Mouse (Mus musculus) E14TG2a.4 (cell line): Measurements from ENCODE around the gene Soga1.

Experiments
- H3K27me3 ChIP-seq: 2 replicates; pipeline ENCODE4 v1.6.1; 2014; ENCODE audit warnings: low read length, control low read depth; ENCODE audit not compliant: insufficient read depth
- H3K36me3 ChIP-seq: 2 replicates; pipeline ENCODE4 v1.6.1; 2014; ENCODE audit warnings: low read length, control low read depth; ENCODE audit not compliant: insufficient read depth
- H3K4me1 ChIP-seq: replicated peaks from 2 replicates; pipeline ENCODE4 v1.6.1; 2014; ENCODE audit warnings: low read depth, low read length, control low read depth
- H3K4me3 ChIP-seq: replicated peaks from 2 replicates; pipeline ENCODE4 v1.5.1; 2014; ENCODE audit warnings: mild to moderate bottlenecking, low read length
- H3K9me3 ChIP-seq: 2 replicates; pipeline ENCODE4 v1.6.1; 2014; ENCODE audit warnings: low read length, control low read depth
- CTCF ChIP-seq: conservative IDR thresholded peaks from 2 replicates; pipeline ENCODE4 v1.5.1; 2014; ENCODE audit warnings: low read length
- NANOG ChIP-seq: IDR thresholded peaks from 2 replicates; pipeline ENCODE4 v1.6.1; 2014; ENCODE audit warnings: borderline replicate concordance, low read length, mixed read lengths
- POU5F1 ChIP-seq: IDR thresholded peaks from 2 replicates; pipeline ENCODE4 v1.6.1; 2014; ENCODE audit warnings: low read length, borderline replicate concordance

Soga1 gene

DNA sequence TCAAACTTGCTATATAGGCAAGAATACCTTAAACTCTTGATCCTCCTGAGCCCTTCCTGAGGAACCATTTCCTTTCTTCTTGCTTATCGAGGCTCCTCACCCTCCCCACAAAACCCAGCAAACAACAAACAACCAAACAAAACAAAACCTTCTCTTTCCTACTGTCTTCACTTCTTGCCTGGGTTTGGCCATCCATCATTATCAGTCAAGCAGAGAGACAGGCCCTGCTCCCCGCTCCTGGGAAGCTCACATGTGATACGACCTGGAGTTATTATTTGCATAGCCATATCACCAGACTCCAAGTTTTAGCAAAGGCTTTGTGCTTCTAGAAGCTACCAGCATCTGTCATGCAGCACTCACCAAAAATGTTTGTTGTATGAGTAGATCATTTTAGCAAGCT lies 91.7 kb downstream of the Soga1 start:
- peaks cover 25% of the 10 kb centered on the region for H3K4me1 ChIP-seq
- no peaks in the 10 kb centered on the region for H3K36me3 ChIP-seq
- no peaks in the 10 kb centered on the region for H3K9me3 ChIP-seq
- H3K4me3 ChIP-seq, result no peak overlapping the region
- H3K27me3 ChIP-seq, result 0 out of 2 replicates have a peak, but pooled peaks cover 2% of the 10 kb centered on the region
- TF ChIP-seq POU5F1, result no peak
- no peak for TF ChIP-seq CTCF
- TF ChIP-seq NANOG, result no peak

DNA sequence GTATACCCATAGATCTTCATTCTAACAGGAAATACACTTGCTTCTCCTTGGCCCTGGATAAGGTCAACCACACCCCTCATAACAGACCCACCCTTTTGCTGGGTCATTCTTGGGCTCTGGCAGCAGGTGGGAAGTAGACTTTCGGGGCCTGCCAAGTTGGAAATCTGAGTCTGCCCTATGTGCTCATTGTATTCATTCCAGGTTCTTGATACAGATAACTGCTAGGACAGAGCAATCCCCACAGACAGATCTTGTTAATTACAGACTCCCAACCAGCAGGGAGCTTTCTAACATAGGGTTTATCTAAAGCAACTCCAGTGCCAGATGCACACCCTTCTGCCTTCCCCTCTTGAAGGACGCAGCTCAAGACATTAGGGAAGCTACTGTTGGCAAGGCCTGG lies 96.2 kb downstream of the Soga1 start:
- no peak for TF ChIP-seq CTCF
- TF ChIP-seq POU5F1, result no peak
- no peak for TF ChIP-seq NANOG
- Histone ChIP-seq H3K4me1 (peaks cover 21% of the 10 kb centered on the region), H3K4me3 (no peak overlapping the region; the same call in 1 of the 2 replicates), H3K36me3 (peaks cover 4% of the 10 kb centered on the region; the same call in 1 of the 2 replicates), H3K27me3 (no peaks in the 10 kb centered on the region), H3K9me3 (no peaks in the 10 kb centered on the region)

DNA sequence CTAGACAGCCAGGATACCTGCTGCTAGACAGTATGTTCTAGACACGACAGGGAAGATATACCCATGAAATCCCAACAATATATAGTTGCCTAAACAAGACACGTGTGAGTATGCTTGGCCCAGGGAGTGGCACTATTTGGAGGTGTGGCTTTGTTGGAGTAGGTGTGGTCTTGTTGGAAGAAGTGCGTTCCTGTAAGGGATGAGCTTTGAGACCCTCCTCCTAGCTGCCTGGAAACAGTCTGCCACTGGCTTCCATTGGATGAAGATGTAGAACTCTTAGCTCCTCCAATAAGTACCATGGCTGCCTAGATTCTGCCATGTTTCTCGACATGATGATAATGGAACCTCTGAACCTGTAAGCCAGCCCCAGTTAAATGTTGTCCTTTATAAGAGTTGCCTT lies 97.8 kb downstream of the Soga1 start:
- Histone ChIP-seq H3K4me1 (peaks cover 21% of the 10 kb centered on the region), H3K4me3 (no peak overlapping the region), H3K27me3 (no peaks in the 10 kb centered on the region), H3K36me3 (peaks cover 5% of the 10 kb centered on the region; the same call in 1 of the 2 replicates), H3K9me3 (no peaks in the 10 kb centered on the region)
- TF ChIP-seq NANOG (no peak), CTCF (no peak), POU5F1 (no peak)

DNA sequence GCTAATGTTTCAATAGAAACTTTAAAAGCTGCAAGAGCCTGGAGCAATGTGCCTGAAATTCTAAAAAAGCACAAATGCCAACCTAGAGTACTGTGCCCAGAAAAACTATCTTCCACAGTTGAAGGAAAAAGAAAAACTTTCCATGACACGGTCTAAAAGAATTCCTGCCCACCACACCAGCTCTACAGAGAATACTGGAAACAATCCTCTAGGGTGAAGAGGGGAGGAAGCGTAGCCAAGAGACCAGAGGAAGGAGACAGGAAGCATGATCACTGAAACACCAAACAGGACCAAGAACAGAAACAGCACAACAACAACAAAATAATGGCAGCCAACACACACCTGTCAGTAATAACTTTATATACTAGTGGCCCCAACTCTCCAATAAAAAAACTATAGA lies 99.0 kb downstream of the Soga1 start:
- TF ChIP-seq NANOG (no peak), CTCF (no peak), POU5F1 (no peak)
- Histone ChIP-seq H3K36me3 (peaks cover 5% of the 10 kb centered on the region; the same call in 1 of the 2 replicates), H3K27me3 (no peaks in the 10 kb centered on the region), H3K9me3 (no peaks in the 10 kb centered on the region), H3K4me3 (no peak overlapping the region), H3K4me1 (peaks cover 21% of the 10 kb centered on the region)

DNA sequence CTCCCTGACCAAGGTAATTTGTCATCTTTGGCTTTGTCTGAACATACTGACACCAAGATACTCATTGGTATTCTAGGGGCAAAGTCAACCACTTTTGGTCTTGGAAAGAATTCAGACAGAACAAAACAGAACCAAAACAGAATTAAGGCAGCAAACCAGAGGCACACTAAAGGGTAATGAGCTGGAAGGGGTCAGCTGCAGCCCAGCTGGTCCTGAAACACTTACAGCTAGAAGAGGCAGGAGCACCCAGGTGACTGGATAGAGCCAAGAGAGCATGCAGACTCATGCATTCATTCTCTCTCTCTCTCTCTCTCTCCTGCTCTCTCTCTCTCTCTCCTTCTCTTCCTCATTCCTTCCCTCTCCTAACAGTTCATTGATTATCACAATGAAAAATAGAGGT lies 102.3 kb downstream of the Soga1 start:
- no peak overlapping the region for H3K4me3 ChIP-seq
- H3K36me3 ChIP-seq, result peaks cover 5% of the 10 kb centered on the region; the same call in 1 of the 2 replicates
- peaks cover 13% of the 10 kb centered on the region for H3K4me1 ChIP-seq
- H3K27me3 ChIP-seq, result no peaks in the 10 kb centered on the region
- no peaks in the 10 kb centered on the region for H3K9me3 ChIP-seq
- TF ChIP-seq CTCF (no peak), NANOG (no peak), POU5F1 (no peak)

DNA sequence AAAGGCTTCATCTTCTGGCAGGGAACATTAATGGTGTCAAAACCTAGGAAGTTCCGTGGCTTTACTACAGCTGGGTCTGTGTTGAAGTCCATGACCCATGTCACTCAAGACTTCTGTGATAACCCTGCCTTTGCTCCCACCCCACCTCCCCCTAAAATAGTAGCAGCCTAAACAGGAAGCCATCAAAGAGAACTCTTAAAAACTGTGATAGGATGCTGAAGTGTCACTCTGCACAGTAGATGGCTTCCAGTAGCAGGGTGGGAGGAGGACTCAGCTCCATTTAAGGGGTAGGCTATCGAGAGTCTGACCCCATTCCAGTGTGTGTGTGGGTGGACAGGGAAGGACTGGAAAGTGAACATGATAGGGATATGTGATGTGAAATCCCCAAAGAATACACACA lies 104.1 kb downstream of the Soga1 start:
- Histone ChIP-seq H3K9me3 (no peaks in the 10 kb centered on the region), H3K27me3 (no peaks in the 10 kb centered on the region), H3K4me1 (peaks cover 8% of the 10 kb centered on the region), H3K36me3 (peaks cover 5% of the 10 kb centered on the region; the same call in 1 of the 2 replicates), H3K4me3 (no peak overlapping the region)
- TF ChIP-seq POU5F1 (no peak), CTCF (no peak), NANOG (no peak)

DNA sequence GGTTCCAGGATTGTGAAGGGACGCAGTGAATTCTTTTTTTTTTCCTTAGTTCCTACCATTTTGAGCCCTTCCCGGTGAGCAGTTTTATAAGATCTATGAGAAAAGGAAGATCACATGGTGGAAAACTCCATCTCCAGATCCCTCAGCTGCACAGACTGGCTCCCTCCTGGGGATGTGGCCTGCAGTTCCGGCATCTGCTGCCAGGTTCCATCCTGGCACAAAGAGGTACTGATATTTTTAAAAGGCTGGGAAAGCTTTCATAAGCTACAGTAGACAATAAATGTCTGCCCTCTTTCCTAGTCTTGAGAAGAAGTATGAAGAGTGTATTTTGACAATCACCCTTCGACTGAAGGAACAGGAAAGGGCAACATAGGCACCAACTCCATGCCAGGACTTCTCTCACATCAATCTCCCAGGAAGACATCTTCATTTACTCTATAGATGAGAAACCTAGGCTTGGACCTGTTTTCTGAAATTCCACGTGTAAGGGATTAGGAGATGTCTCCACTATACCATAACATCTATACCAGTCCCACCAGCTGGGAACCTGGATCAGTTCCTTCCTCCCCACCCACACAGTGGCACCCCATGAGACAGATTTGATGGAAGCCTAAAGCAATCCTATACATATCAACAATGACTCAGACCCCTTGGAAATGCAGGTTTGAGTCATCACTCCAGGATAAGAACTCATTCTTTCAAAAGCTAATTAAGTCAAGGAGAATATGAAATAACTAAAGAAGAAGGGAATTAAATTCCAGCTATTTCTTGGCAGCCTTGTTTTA lies 105.5 kb downstream of the Soga1 start:
- Histone ChIP-seq H3K4me1 (peaks cover 19% of the 10 kb centered on the region), H3K27me3 (no peaks in the 10 kb centered on the region), H3K4me3 (no peak overlapping the region), H3K36me3 (peaks cover 5% of the 10 kb centered on the region; the same call in 1 of the 2 replicates), H3K9me3 (no peaks in the 10 kb centered on the region)
- TF ChIP-seq POU5F1, result no peak
- no peak for TF ChIP-seq CTCF
- TF ChIP-seq NANOG, result no peak

DNA sequence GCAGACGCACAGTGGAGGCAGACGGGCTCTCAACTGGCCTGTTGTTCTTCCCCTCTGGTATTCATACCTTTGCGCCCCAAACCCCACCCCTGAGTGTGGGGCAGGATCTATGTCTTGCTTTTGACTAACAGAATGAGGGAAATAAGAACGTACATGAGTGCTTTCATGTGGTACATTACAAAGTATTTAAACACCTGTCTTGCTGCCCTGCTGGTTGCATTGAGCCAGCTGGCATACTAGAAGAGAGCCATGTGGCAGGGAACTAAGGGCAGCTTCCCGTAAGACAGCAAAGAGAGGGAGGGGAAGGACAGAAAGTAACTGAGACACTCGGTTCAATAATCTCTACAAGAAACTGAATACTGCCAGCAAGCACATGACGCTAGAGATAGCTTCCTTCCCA lies 108.8 kb downstream of the Soga1 start:
- no peak overlapping the region for H3K4me3 ChIP-seq
- peaks cover 35% of the 10 kb centered on the region for H3K4me1 ChIP-seq
- no peaks in the 10 kb centered on the region for H3K9me3 ChIP-seq
- no peaks in the 10 kb centered on the region; the same call in 1 of the 2 replicates for H3K36me3 ChIP-seq
- H3K27me3 ChIP-seq, result no peaks in the 10 kb centered on the region
- TF ChIP-seq POU5F1, result no peak
- TF ChIP-seq CTCF, result no peak
- TF ChIP-seq NANOG, result no peak

DNA sequence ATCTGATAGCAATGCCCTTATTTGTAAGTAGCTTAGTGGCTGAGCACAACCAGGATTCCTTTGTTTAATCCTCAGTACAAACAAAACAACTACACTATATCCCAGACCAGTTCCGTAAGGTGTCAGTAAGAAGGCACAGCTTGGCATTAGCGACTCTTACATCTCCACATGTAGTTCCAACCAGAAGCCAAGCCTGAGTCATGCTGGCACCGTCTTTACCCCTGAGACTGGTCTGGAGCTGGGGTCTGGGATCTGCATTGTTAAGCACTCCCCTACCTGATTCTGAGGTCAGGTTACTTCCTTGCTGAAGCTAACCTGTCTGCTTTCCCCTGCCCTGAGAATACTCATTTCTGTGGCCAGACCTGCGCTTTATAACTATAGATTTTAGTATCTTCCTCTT lies 110.6 kb downstream of the Soga1 start:
- H3K27me3 ChIP-seq, result no peaks in the 10 kb centered on the region
- no peak overlapping the region for H3K4me3 ChIP-seq
- no peaks in the 10 kb centered on the region; the same call in 1 of the 2 replicates for H3K36me3 ChIP-seq
- no peak for TF ChIP-seq CTCF
- no peak for TF ChIP-seq NANOG
- no peak for TF ChIP-seq POU5F1
- H3K4me1 ChIP-seq, result peaks cover 35% of the 10 kb centered on the region
- H3K9me3 ChIP-seq, result no peaks in the 10 kb centered on the region
